Mouse (Mus musculus) liver, postnatal 0 days (tissue): ENCODE data around the gene Wdfy2. TPM values are rescaled to one million over a fixed set of nuclear protein-coding genes. Genes with fewer than 3 reads are reported as not detected.

Experiments used
- ATAC-seq: fragments of 200-750 bp; cut with Nextera tagmentation; 2 replicates; pipeline ENCODE4 v1.8.0; 2017; ENCODE audit warnings: mild to moderate bottlenecking, moderate library complexity
- DNase-seq: peaks from one replicate; pipeline ENCODE4 v3.0.0-alpha.2; 2016
- H3K27ac ChIP-seq: fragments of 300-500 bp; sonication (generic); 2 replicates; pipeline ENCODE4 v1.5.1; 2014; ENCODE audit warnings: antibody characterized with exemption, moderate library complexity, mild to moderate bottlenecking, low read depth
- H3K27me3 ChIP-seq: fragments of 300-500 bp; sonication (generic); 2 replicates; pipeline ENCODE4 v1.6.1; 2014; ENCODE audit warnings: low read length, control low read depth, mixed read lengths; ENCODE audit not compliant: insufficient read depth
- H3K36me3 ChIP-seq: fragments of 300-500 bp; sonication (generic); replicated peaks from 2 replicates; pipeline ENCODE4 v1.6.1; 2014; ENCODE audit warnings: mild to moderate bottlenecking, control low read depth, low read length, moderate library complexity, mixed read lengths; ENCODE audit not compliant: insufficient read depth
- H3K4me1 ChIP-seq: fragments of 300-500 bp; sonication (generic); 2 replicates; pipeline ENCODE4 v1.6.1; 2014; ENCODE audit warnings: antibody characterized with exemption, mild to moderate bottlenecking, control low read depth; ENCODE audit not compliant: insufficient read depth
- H3K4me2 ChIP-seq: fragments of 300-500 bp; sonication (generic); 2 replicates; pipeline ENCODE4 v1.6.1; 2014; ENCODE audit warnings: low read depth, mild to moderate bottlenecking, low read length, moderate library complexity, mixed read lengths
- H3K4me3 ChIP-seq: fragments of 300-500 bp; sonication (generic); 2 replicates; pipeline ENCODE4 v1.5.1; 2014; ENCODE audit warnings: low read depth, low read length
- H3K9ac ChIP-seq: fragments of 300-500 bp; sonication (generic); replicated peaks from 2 replicates; pipeline ENCODE4 v1.6.1; 2014; ENCODE audit warnings: mild to moderate bottlenecking, moderate library complexity
- H3K9me3 ChIP-seq: fragments of 300-500 bp; sonication (generic); 2 replicates; pipeline ENCODE4 v1.6.1; 2016; ENCODE audit warnings: mild to moderate bottlenecking, control low read depth, low read length, mixed read lengths
- CTCF ChIP-seq: sonication (generic); IDR thresholded peaks from 2 replicates; pipeline ENCODE4 v1.5.1; 2016; ENCODE audit warnings: antibody characterized with exemption, low read depth
- EP300 ChIP-seq: IDR thresholded peaks from 2 replicates; pipeline ENCODE4 v1.6.1; 2016; ENCODE audit warnings: antibody characterized with exemption, low read depth, mild to moderate bottlenecking
- WGBS: fragments of 180-500 bp; shearing (Covaris S2); extraction: QIAGEN DNeasy Blood & Tissue Kit; methylation state at CpG from one replicate; pipeline ENCODE4 v1.1.7; 2014; ENCODE audit not compliant: insufficient replicate concordance; 5-methylcytosine and 5-hydroxymethylcytosine counted together
- polyA plus RNA-seq: library from polyadenylated mRNA; unstranded; fragments of >200 nt; fragmentation: Nextera tagmentation; extraction: Ambion mirVana; gene quantifications from 2 replicates; pipeline ENCODE4 v1.2.1, GENCODE M21; 2015

Gene Wdfy2
- polyA plus RNA-seq, 1 experiment from 2014 or later: 2.0 TPM

DNA sequence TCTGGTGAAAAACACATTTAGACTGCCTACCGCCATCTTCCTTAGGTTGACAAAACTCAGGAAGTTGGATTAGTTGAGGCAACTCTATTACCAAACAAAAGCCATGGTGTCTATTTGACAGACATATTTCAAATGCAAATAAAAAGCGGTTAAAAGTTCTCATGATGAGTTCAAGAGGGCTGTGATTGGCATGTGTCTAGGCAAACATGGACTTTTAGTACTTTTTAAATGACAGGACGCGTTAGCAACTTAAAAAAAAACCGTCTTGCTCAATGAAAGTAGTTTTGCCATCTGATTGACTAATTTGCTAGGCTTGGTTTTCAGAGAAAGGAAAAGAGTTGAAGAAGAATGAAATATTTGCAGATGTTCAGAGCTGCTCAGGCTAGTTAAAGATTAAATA, 83.9 kb downstream of the Wdfy2 start:
- no peak for TF ChIP-seq EP300
- no peak for TF ChIP-seq CTCF
- no peak overlapping the region for H3K4me2 ChIP-seq
- H3K36me3 ChIP-seq: 0 out of 2 replicates have a peak, but pooled peaks cover 6% of the 10 kb centered on the region
- H3K9ac ChIP-seq: no peak overlapping the region
- ATAC-seq: no peak
- no peak for DNase-seq
- 58% methylated on average over 5 of the region's 5 CpGs for WGBS
- no peak overlapping the region for H3K4me3 ChIP-seq
- no peaks in the 10 kb centered on the region for H3K27me3 ChIP-seq
- H3K9me3 ChIP-seq: no peaks in the 10 kb centered on the region
- H3K27ac ChIP-seq: no peak overlapping the region
- peaks cover 5% of the 10 kb centered on the region for H3K4me1 ChIP-seq

DNA sequence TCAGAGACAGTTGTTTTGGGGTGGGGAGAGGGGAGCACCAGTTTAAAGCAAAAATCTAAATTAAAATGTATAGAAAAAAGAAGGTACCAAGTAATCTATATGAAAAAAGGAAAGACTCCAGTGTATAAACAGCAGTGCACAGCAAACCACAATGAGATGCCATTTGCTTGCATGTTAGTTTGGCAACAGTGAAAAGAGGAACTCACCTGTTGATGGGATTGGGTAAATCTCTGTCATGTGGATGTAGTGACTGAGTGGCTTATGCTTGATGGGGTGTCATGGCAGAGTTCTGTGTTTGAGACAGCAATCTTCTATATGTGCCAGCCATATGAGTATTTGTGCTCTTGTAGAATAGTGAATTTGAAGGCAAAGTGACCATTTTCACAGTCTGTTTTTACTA, 85.2 kb downstream of the Wdfy2 start:
- 0 out of 2 replicates have a peak, but pooled peaks cover 6% of the 10 kb centered on the region for H3K36me3 ChIP-seq
- no peak for DNase-seq
- peak overlapping the region; percentile 31; the same call in 1 of the 2 replicates for H3K27ac ChIP-seq
- no peak overlapping the region for H3K9ac ChIP-seq
- ATAC-seq: no peak
- no peak overlapping the region for H3K4me2 ChIP-seq
- TF ChIP-seq CTCF (no peak), EP300 (no peak)
- no peaks in the 10 kb centered on the region for H3K27me3 ChIP-seq
- H3K4me1 ChIP-seq: peaks cover 5% of the 10 kb centered on the region
- H3K4me3 ChIP-seq: no peak overlapping the region
- no peaks in the 10 kb centered on the region for H3K9me3 ChIP-seq

DNA sequence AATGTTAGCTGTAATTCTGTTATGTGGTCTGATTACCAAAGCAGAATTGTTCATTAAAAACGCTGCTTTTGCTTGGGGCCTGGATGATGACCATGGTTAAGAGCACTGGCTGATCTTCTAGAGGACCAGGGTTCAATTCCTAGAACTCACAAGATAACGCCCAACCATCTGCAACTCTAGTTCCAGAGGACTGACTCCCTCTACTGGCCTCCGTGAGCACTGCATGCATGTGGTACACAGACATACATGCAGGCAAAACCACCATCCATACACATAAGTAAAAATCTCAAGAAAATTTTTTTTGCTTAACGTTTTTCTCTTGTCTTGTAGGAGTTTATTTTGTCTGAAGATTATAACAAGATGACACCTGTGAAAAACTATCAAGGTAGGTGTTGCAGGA, 87.3 kb downstream of the Wdfy2 start:
- H3K9me3 ChIP-seq: no peaks in the 10 kb centered on the region
- DNase-seq: no peak

DNA sequence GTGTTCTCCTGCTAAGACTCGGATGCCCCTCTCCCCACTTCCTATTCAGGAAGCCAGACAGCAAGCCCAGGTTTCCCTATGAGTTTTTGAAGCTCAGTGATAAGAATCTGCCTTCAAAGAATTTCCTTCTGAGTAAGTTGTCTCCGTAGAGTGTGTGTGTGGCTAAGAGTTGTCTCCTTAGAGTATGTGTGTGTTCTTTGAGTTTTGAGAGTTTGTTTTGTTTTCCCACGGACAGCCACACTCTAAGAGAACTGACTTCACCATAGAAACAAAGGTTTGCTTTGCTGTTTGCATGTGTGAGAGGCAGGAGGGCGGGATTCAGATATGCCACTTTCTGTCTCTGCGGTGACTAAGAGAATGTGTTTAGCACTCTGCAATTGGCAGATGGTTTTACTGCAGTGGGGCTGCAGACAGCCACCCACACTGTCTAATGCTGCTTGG, 90.6 kb downstream of the Wdfy2 start:
- Histone ChIP-seq H3K4me3 (no peak overlapping the region), H3K27ac (no peak overlapping the region), H3K27me3 (no peaks in the 10 kb centered on the region), H3K4me2 (no peak overlapping the region), H3K36me3 (peaks cover 9% of the 10 kb centered on the region; the same call in 1 of the 2 replicates), H3K9ac (no peak overlapping the region), H3K9me3 (no peaks in the 10 kb centered on the region), H3K4me1 (no peaks in the 10 kb centered on the region)
- no peak for DNase-seq
- WGBS: 40% methylated on average over 5 of the region's 5 CpGs
- TF ChIP-seq EP300 (no peak), CTCF (no peak)
- ATAC-seq: no peak

More for the DNA sequence above, 87.3 kb downstream of the Wdfy2 start:
- no peaks in the 10 kb centered on the region for H3K27me3 ChIP-seq
- H3K4me3 ChIP-seq: no peak overlapping the region
- ATAC-seq: no peak
- 71% methylated on average over 4 of the region's 4 CpGs for WGBS
- H3K36me3 ChIP-seq: peaks cover 9% of the 10 kb centered on the region; the same call in 1 of the 2 replicates
- H3K9ac ChIP-seq: no peak overlapping the region
- TF ChIP-seq CTCF (peak; percentile 53), EP300 (no peak)
- no peak overlapping the region for H3K4me2 ChIP-seq
- H3K4me1 ChIP-seq: peaks cover 5% of the 10 kb centered on the region
- no peak overlapping the region for H3K27ac ChIP-seq

DNA sequence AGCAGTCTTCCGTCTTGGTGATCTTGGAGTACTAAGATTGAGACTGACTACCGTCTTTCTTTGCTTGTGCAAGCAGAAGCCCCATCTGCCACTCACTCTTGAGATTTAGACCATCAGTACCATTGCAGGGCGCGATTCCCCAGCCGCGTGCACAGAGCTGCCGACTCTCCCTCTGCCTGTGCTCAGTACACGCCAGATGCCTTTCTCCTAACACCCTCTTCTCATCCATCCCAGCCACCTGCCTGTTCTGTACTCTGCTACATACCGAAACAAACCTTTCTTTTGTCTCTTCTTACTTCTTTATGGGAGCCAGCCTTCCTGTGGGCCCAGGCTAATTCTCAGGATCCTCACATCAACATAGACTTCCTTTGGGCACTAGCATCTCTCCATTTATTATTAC, 97.9 kb downstream of the Wdfy2 start:
- no peak overlapping the region for H3K27ac ChIP-seq
- 83% methylated on average over 9 of the region's 9 CpGs for WGBS
- no peaks in the 10 kb centered on the region for H3K27me3 ChIP-seq
- no peak overlapping the region for H3K4me2 ChIP-seq
- peaks cover 9% of the 10 kb centered on the region for H3K36me3 ChIP-seq
- no peak for DNase-seq
- no peak overlapping the region for H3K9ac ChIP-seq
- H3K9me3 ChIP-seq: 0 out of 2 replicates have a peak, but pooled peaks cover 4% of the 10 kb centered on the region
- ATAC-seq: no peak
- TF ChIP-seq CTCF (no peak), EP300 (no peak)
- no peaks in the 10 kb centered on the region for H3K4me1 ChIP-seq
- H3K4me3 ChIP-seq: no peak overlapping the region

DNA sequence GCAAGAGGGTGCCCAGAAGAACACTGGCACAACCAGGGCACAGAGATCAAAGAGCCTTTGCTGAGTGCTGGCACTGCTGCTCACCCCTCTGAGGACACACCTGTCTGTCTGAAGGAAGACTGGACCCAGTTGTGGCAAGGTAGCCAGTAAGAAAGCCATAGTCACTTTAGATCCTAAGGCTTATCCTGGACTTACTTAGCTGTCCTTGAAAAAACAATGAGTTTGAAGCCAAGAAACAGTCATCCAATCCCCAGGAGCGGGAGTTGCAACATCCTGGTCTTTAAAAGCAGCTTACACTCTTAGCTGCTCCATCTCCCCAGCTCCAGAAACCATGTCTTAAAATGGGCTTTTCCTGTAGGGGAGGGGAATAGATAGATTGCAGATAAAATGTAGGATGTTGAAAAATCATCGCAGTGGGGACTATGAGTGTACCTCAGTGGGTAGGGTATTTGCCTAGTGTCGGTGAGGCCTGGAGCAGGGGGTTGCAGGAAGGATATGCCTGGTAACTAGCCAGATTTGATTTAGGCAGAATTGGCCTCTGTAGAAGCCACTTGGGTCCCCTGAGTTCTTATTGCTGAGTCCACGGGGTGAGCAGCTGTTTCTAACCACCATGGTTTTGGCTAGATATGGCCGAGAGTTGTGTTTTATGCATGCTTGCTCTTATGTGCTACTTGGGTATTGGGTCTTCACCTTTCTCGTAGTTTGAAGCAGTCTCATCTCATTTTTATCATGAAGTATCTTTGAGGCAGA, 99.3 kb downstream of the Wdfy2 start:
- ATAC-seq: no peak
- no peak overlapping the region for H3K4me3 ChIP-seq

More for the DNA sequence above, 99.3 kb downstream of the Wdfy2 start:
- TF ChIP-seq CTCF (no peak), EP300 (no peak)
- 82% methylated on average over 6 of the region's 6 CpGs for WGBS
- Histone ChIP-seq H3K27me3 (no peaks in the 10 kb centered on the region), H3K36me3 (peaks cover 12% of the 10 kb centered on the region), H3K27ac (no peak overlapping the region), H3K9ac (no peak overlapping the region), H3K4me1 (no peaks in the 10 kb centered on the region), H3K4me2 (no peak overlapping the region), H3K9me3 (0 out of 2 replicates have a peak, but pooled peaks cover 4% of the 10 kb centered on the region)
- DNase-seq: no peak
